Mouse (Mus musculus): ENCODE measurements around the gene Arrdc4. TPM values are rescaled to one million over a fixed set of nuclear protein-coding genes. Genes with fewer than 3 reads are reported as not detected.

Arrdc4 gene
- total RNA-seq, 1 experiment = 40.6 TPM

DNA sequence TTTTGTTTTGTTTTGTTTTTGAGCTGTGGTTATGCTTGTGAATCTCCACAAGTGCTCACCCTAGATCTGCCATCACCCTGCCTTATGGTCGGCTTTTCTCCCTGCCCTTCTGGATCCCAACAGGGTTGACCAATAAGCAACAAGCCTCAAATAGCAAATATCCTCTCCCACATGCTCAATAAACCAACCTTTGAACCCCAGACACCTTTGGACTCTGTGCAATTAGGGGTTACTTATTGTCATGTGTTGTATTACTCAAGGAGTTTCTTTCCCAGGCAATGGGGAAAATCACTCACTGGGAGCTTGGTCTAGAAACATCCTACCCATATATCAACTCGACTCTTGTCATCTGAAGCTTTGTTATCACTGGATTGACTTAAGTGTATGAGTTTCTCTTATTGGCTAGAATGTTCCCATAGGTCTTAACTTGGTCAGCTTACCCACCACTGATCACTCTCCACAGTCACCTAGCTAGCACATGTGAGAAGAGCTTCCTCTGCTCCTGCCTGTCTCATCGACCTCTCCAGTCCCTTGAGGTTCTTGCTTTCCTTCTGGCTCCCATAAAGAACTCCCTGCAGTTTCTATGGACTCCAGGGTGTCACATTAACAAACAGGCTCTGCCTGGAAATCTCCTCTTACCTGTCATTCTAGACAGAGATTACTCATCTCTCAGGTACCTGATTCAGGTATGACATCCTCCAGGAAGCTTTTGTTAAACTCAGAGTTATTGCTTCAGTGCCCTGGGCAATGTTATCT lies 40.3 kb downstream of the Arrdc4 start:
- no peak overlapping the region for H3K9ac ChIP-seq (ENCODE audit: insufficient read depth, low read depth, low read length, poor library complexity, severe bottlenecking)
- in situ Hi-C loops (cut with MboI; ENCODE audit: low sequenced_read_pairs in 2 of 2, unreplicated experiment in 2 of 2) = no loop called here
- no peaks in the 10 kb centered on the region for H3K9me3 ChIP-seq (ENCODE audit: control insufficient read depth, insufficient read depth, low read depth, low read length)
- no peaks in the 10 kb centered on the region for H3K36me3 ChIP-seq (ENCODE audit: control insufficient read depth, insufficient read depth, low read length, poor library complexity, severe bottlenecking)
- H3K4me1 ChIP-seq (ENCODE audit: control insufficient read depth in 2 of 2, insufficient read depth in 2 of 2, low read length in 2 of 2, poor library complexity in 1 of 2) = no peaks in the 10 kb centered on the region
- H3K27ac ChIP-seq (ENCODE audit: insufficient read depth, low read depth, low read length, poor library complexity, severe bottlenecking) = no peak overlapping the region
- no peak for TF ChIP-seq ZC3H11A (IDR thresholded peaks at IDR 0.05; ENCODE audit: borderline replicate concordance, low read depth, low read length)
- no peak for TF ChIP-seq ZNF384 (IDR thresholded peaks at IDR 0.05; ENCODE audit: low read depth, low read length)
- no peak for TF ChIP-seq MAFK (IDR thresholded peaks at IDR 0.05; ENCODE audit: insufficient read depth, low read depth, low read length)
- TF ChIP-seq HCFC1 (IDR thresholded peaks at IDR 0.05; ENCODE audit: borderline replicate concordance, insufficient read depth, low read length) = no peak
- TF ChIP-seq CHD2 (IDR thresholded peaks at IDR 0.05; ENCODE audit: low read depth, low read length) = no peak
- H3K4me3 ChIP-seq (ENCODE audit: insufficient read depth in 1 of 2, low read depth in 1 of 2, low read length in 2 of 2, poor library complexity in 1 of 2, severe bottlenecking in 1 of 2) = no peak overlapping the region
- DNase-seq (ENCODE audit: low read depth, low spot score) = no peak

DNA sequence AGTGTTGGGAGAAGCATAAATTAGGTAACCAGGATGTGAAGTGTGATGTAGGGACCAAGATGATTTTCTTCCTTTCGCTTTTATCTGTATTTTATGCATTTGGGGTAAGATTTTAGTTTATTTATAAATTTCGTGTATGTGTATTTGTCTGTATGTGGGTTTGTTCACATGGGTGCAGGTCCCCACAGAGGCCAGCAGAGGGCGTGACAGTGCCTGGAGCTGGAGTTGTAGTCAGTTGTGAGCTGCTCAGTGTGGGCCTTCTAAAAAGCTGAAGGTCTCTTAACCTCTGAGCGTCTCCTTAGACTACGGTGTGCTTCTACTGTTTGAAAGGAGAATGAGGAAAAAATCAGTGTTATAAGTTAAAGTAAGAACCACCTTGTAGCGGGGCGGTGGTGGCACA lies 43.9 kb downstream of the Arrdc4 start:
- in situ Hi-C loops (cut with MboI; ENCODE audit: low sequenced_read_pairs in 2 of 2, unreplicated experiment in 2 of 2) = no loop called here
- DNase-seq (ENCODE audit: low read depth, low spot score) = peak; percentile 34
- Histone ChIP-seq H3K9ac (ENCODE audit: insufficient read depth, low read depth, low read length, poor library complexity, severe bottlenecking) (no peak overlapping the region), H3K4me1 (ENCODE audit: control insufficient read depth in 2 of 2, insufficient read depth in 2 of 2, low read length in 2 of 2, poor library complexity in 1 of 2) (no peaks in the 10 kb centered on the region), H3K36me3 (ENCODE audit: control insufficient read depth, insufficient read depth, low read length, poor library complexity, severe bottlenecking) (no peaks in the 10 kb centered on the region), H3K27ac (ENCODE audit: insufficient read depth, low read depth, low read length, poor library complexity, severe bottlenecking) (no peak overlapping the region), H3K4me3 (ENCODE audit: insufficient read depth in 1 of 2, low read depth in 1 of 2, low read length in 2 of 2, poor library complexity in 1 of 2, severe bottlenecking in 1 of 2) (no peak overlapping the region), H3K9me3 (ENCODE audit: control insufficient read depth, insufficient read depth, low read depth, low read length) (no peaks in the 10 kb centered on the region)
- TF ChIP-seq ZNF384 (IDR thresholded peaks at IDR 0.05; ENCODE audit: low read depth, low read length) (no peak), HCFC1 (IDR thresholded peaks at IDR 0.05; ENCODE audit: borderline replicate concordance, insufficient read depth, low read length) (no peak), CHD2 (IDR thresholded peaks at IDR 0.05; ENCODE audit: low read depth, low read length) (no peak), ZC3H11A (IDR thresholded peaks at IDR 0.05; ENCODE audit: borderline replicate concordance, low read depth, low read length) (no peak), MAFK (IDR thresholded peaks at IDR 0.05; ENCODE audit: insufficient read depth, low read depth, low read length) (no peak)

DNA sequence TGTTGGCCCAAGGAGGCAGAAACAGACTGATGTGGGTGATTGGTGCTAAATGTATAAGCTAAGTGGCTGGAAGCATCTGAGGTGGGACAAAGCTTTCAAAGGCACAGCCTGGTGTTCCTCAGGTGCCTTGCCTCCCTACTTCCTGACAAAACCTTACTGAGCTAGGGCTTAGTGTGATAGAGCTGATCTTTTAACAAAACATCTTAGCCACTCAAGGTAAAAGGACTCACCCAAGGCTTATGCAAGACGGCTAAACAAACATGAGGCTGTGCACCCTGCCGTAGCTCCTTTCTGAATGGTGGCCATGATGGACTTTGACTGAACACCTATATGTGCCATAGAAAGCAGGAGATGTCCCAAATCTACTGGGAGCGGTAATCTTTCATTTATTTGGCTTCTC lies 51.7 kb downstream of the Arrdc4 start:
- H3K36me3 ChIP-seq (ENCODE audit: control insufficient read depth, insufficient read depth, low read length, poor library complexity, severe bottlenecking) = no peaks in the 10 kb centered on the region
- no peak for DNase-seq (ENCODE audit: low read depth, low spot score)
- H3K27ac ChIP-seq (ENCODE audit: insufficient read depth, low read depth, low read length, poor library complexity, severe bottlenecking) = no peak overlapping the region
- TF ChIP-seq ZNF384 (IDR thresholded peaks at IDR 0.05; ENCODE audit: low read depth, low read length) (no peak), CHD2 (IDR thresholded peaks at IDR 0.05; ENCODE audit: low read depth, low read length) (no peak), HCFC1 (IDR thresholded peaks at IDR 0.05; ENCODE audit: borderline replicate concordance, insufficient read depth, low read length) (no peak), ZC3H11A (IDR thresholded peaks at IDR 0.05; ENCODE audit: borderline replicate concordance, low read depth, low read length) (no peak), MAFK (IDR thresholded peaks at IDR 0.05; ENCODE audit: insufficient read depth, low read depth, low read length) (no peak)
- no peaks in the 10 kb centered on the region for H3K9me3 ChIP-seq (ENCODE audit: control insufficient read depth, insufficient read depth, low read depth, low read length)
- in situ Hi-C loops (cut with MboI; ENCODE audit: low sequenced_read_pairs in 2 of 2, unreplicated experiment in 2 of 2) = no loop called here
- no peak overlapping the region for H3K9ac ChIP-seq (ENCODE audit: insufficient read depth, low read depth, low read length, poor library complexity, severe bottlenecking)
- no peak overlapping the region for H3K4me3 ChIP-seq (ENCODE audit: insufficient read depth in 1 of 2, low read depth in 1 of 2, low read length in 2 of 2, poor library complexity in 1 of 2, severe bottlenecking in 1 of 2)
- no peaks in the 10 kb centered on the region for H3K4me1 ChIP-seq (ENCODE audit: control insufficient read depth in 2 of 2, insufficient read depth in 2 of 2, low read length in 2 of 2, poor library complexity in 1 of 2)

DNA sequence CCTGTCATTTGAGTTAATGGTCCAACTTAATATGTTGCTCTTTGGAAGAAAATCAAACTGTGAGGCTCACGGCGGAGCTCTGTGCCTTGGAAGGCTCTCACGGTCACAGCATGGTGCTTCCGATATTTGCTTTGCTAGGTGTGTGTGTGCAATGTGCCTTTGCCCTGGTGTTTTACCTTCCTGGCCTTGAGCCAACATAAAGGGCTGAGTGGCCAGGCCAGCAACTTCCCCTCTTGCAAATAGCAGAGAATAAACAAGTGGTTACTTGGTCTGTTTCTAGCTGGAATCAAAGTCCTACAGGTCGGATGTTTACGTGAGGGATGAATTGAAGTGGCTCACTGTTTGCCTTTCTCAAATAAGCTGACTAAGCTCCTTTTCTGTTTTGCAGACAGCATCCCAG lies 52.1 kb downstream of the Arrdc4 start:
- DNase-seq (ENCODE audit: low read depth, low spot score) = no peak

More for the DNA sequence above, 52.1 kb downstream of the Arrdc4 start:
- Histone ChIP-seq H3K4me3 (ENCODE audit: insufficient read depth in 1 of 2, low read depth in 1 of 2, low read length in 2 of 2, poor library complexity in 1 of 2, severe bottlenecking in 1 of 2) (no peak overlapping the region), H3K9me3 (ENCODE audit: control insufficient read depth, insufficient read depth, low read depth, low read length) (no peaks in the 10 kb centered on the region), H3K9ac (ENCODE audit: insufficient read depth, low read depth, low read length, poor library complexity, severe bottlenecking) (no peak overlapping the region), H3K4me1 (ENCODE audit: control insufficient read depth in 2 of 2, insufficient read depth in 2 of 2, low read length in 2 of 2, poor library complexity in 1 of 2) (no peaks in the 10 kb centered on the region), H3K36me3 (ENCODE audit: control insufficient read depth, insufficient read depth, low read length, poor library complexity, severe bottlenecking) (no peaks in the 10 kb centered on the region), H3K27ac (ENCODE audit: insufficient read depth, low read depth, low read length, poor library complexity, severe bottlenecking) (no peak overlapping the region)
- TF ChIP-seq HCFC1 (IDR thresholded peaks at IDR 0.05; ENCODE audit: borderline replicate concordance, insufficient read depth, low read length) (no peak), ZC3H11A (IDR thresholded peaks at IDR 0.05; ENCODE audit: borderline replicate concordance, low read depth, low read length) (no peak), MAFK (IDR thresholded peaks at IDR 0.05; ENCODE audit: insufficient read depth, low read depth, low read length) (peak; percentile 40; the same call in 1 of the 2 replicates), CHD2 (IDR thresholded peaks at IDR 0.05; ENCODE audit: low read depth, low read length) (no peak), ZNF384 (IDR thresholded peaks at IDR 0.05; ENCODE audit: low read depth, low read length) (no peak)
- in situ Hi-C loops (cut with MboI; ENCODE audit: low sequenced_read_pairs in 2 of 2, unreplicated experiment in 2 of 2) = no loop called here

Measured in ES-E14 (cell line).